Mouse (Mus musculus): ENCODE measurements around the gene Gm11437.

DNA sequence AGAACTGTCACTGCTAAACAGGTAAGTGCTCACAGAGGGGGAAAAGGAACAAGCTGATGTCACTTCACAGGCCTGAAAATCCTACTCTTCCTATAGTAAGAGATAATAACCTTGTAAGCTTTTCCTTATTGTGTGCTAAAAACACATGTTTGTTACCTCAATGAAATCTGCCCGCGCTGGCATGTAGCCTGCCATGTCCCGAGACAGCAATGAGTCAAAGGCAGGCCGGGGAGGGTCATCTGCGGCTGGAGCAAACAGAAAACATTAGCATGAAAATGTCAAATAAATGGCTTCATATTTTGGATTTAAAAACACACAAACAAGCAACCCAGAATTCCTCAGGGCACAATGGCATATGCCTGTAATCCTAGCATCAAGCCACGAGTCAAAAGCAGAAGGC is 63.2 kb downstream of the Gm11437 start:
- no peak for TF ChIP-seq CTCF (IDR thresholded peaks at IDR 0.05; ENCODE audit: low read depth, low read length)
- no peak for TF ChIP-seq GATA1 (IDR thresholded peaks at IDR 0.05; ENCODE audit: borderline replicate concordance, low read length)
- no peak for TF ChIP-seq TAL1 (conservative IDR thresholded peaks at IDR 0.05; ENCODE audit: low read depth, low read length)
- no peak for TF ChIP-seq POLR2AphosphoS5 (IDR thresholded peaks at IDR 0.05; ENCODE audit: insufficient replicate concordance, low read depth, low read length)

Measured in G1E (cell line).